Mouse (Mus musculus): ENCODE results near the gene Agmat.
"Not testable (repeated sequence)": the region's sequence is repeated elsewhere in the genome, so short reads cannot be mapped to it uniquely, and the experiment has no call there.

Agmat gene

GRCm38 (mm10) chr4:141735206-141735560, 11.3 kb upstream of the Agmat start:
- DNase-seq (ENCODE audit: low spot score): no peak

- DNase-seq (ENCODE audit: low spot score): no peak
Measured at GRCm38 (mm10) chr4:141736856-141737255, 9.6 kb upstream of the Agmat start.

- DNase-seq (ENCODE audit: low spot score): no peak
Measured at GRCm38 (mm10) chr4:141738015-141738414, 8.5 kb upstream of the Agmat start.

GRCm38 (mm10) chr4:141741856-141742255, 4.6 kb upstream of the Agmat start:
- no peak for DNase-seq (ENCODE audit: low spot score)

GRCm38 (mm10) chr4:141742381-141742780, 4.1 kb upstream of the Agmat start:
- no peak for DNase-seq (ENCODE audit: low spot score)

GRCm38 (mm10) chr4:141749557-141749956, 3.1 kb downstream of the Agmat start:
- DNase-seq (ENCODE audit: low spot score): no peak

- no peak for DNase-seq (ENCODE audit: low spot score)
Measured at GRCm38 (mm10) chr4:141750826-141751225, 4.4 kb downstream of the Agmat start.

GRCm38 (mm10) chr4:141751419-141752075, 5.1 kb downstream of the Agmat start:
- DNase-seq (ENCODE audit: low spot score): no peak

GRCm38 (mm10) chr4:141752076-141752421, 5.6 kb downstream of the Agmat start:
- no peak for DNase-seq (ENCODE audit: low spot score)

- DNase-seq (ENCODE audit: low spot score): no peak
Measured at GRCm38 (mm10) chr4:141755375-141755930, 9.0 kb downstream of the Agmat start.

GRCm38 (mm10) chr4:141757124-141757523, 10.7 kb downstream of the Agmat start:
- DNase-seq (ENCODE audit: low spot score): no peak

GRCm38 (mm10) chr4:141758874-141759542, 12.5 kb downstream of the Agmat start:
- DNase-seq (ENCODE audit: low spot score): no peak

- DNase-seq (ENCODE audit: low spot score): no peak
Measured at GRCm38 (mm10) chr4:141760942-141761341, 14.5 kb downstream of the Agmat start.

GRCm38 (mm10) chr4:141762102-141762598, 15.7 kb downstream of the Agmat start:
- DNase-seq (ENCODE audit: low spot score): no peak

- no peak for DNase-seq (ENCODE audit: low spot score)
Measured at GRCm38 (mm10) chr4:141763476-141763875, 17.0 kb downstream of the Agmat start.

- DNase-seq (ENCODE audit: low spot score): no peak
Measured at GRCm38 (mm10) chr4:141765008-141765407, 18.5 kb downstream of the Agmat start.

GRCm38 (mm10) chr4:141766316-141766667, 19.8 kb downstream of the Agmat start:
- no peak for DNase-seq (ENCODE audit: low spot score)

- no peak for DNase-seq (ENCODE audit: low spot score)
Measured at GRCm38 (mm10) chr4:141766668-141767352, 20.3 kb downstream of the Agmat start.

- DNase-seq (ENCODE audit: low spot score): no peak
Measured at GRCm38 (mm10) chr4:141767353-141768036, 21.0 kb downstream of the Agmat start.

GRCm38 (mm10) chr4:141769501-141770160, 23.2 kb downstream of the Agmat start:
- DNase-seq (ENCODE audit: low spot score): no peak

- DNase-seq (ENCODE audit: low spot score): no peak
Measured at GRCm38 (mm10) chr4:141771823-141772222, 25.4 kb downstream of the Agmat start.

- DNase-seq (ENCODE audit: low spot score): not testable (repeated sequence)
Measured at GRCm38 (mm10) chr4:141773019-141773418, 26.5 kb downstream of the Agmat start.
